Mouse (Mus musculus) liver, adult 2 months (tissue): Measurements from ENCODE around the gene Ms4a6b. TPM values are rescaled to one million over a fixed set of nuclear protein-coding genes. Genes with fewer than 3 reads are reported as not detected.
"Not testable (repeated sequence)": the region's sequence is repeated elsewhere in the genome, so short reads cannot be mapped to it uniquely, and the experiment has no call there.

Experiments
- DNase-seq: peaks from one replicate; pipeline ENCODE4 v3.0.0-alpha.2; 2011; ENCODE audit warnings: low read depth, low spot score; ENCODE audit errors: extremely low read depth
- H3K27ac ChIP-seq: fragments of 200-500 bp; replicated peaks from 2 replicates; pipeline ENCODE4 v1.5.1; 2012; ENCODE audit warnings: low read depth, mild to moderate bottlenecking, control low read depth, inconsistent platforms, low read length; ENCODE audit not compliant: insufficient read depth
- H3K27me3 ChIP-seq: fragments of 200-500 bp; 2 replicates; pipeline ENCODE4 v1.6.1; 2012; ENCODE audit warnings: mild to moderate bottlenecking, moderate library complexity, low read length, inconsistent platforms; ENCODE audit not compliant: control insufficient read depth, insufficient read depth
- H3K36me3 ChIP-seq: fragments of 200-500 bp; 2 replicates; pipeline ENCODE4 v1.6.1; 2012; ENCODE audit warnings: low read length, inconsistent platforms; ENCODE audit not compliant: control insufficient read depth, insufficient read depth
- H3K4me1 ChIP-seq: fragments of 200-500 bp; 2 replicates; pipeline ENCODE4 v1.6.1; 2011; ENCODE audit warnings: low read length; ENCODE audit not compliant: control insufficient read depth, insufficient read depth
- H3K4me3 ChIP-seq: fragments of 200-500 bp; 2 replicates; pipeline ENCODE4 v1.5.1; 2011; ENCODE audit warnings: low read depth, mild to moderate bottlenecking, control low read depth, low read length, moderate library complexity; ENCODE audit not compliant: insufficient read depth
- H3K79me2 ChIP-seq: fragments of 200-500 bp; 2 replicates; pipeline ENCODE4 v1.6.1; 2012; ENCODE audit warnings: inconsistent platforms, mild to moderate bottlenecking, low read length, moderate library complexity; ENCODE audit not compliant: control insufficient read depth, insufficient read depth
- H3K9ac ChIP-seq: fragments of 200-500 bp; 2 replicates; pipeline ENCODE4 v1.6.1; 2012; ENCODE audit warnings: low read depth, mild to moderate bottlenecking, control low read depth, inconsistent platforms, low read length
- CTCF ChIP-seq: fragments of 200-500 bp; IDR thresholded peaks from 2 replicates; pipeline ENCODE4 v1.5.1; 2011; ENCODE audit warnings: low read depth, low read length, control low read depth
- POLR2A ChIP-seq: fragments of 200-500 bp; IDR thresholded peaks from 2 replicates; pipeline ENCODE4 v1.6.1; 2011; ENCODE audit warnings: low read length, control low read depth; ENCODE audit not compliant: insufficient read depth; ENCODE audit errors: extremely low read depth
- WGBS: fragments of 180-500 bp; shearing (Covaris S2); methylation state at CpG from one replicate; pipeline ENCODE4 v1.1.7; 2018; 5-methylcytosine and 5-hydroxymethylcytosine counted together
- polyA plus RNA-seq: library from polyadenylated mRNA; depleted of rRNA; stranded (reverse); fragments of >200 nt; gene quantifications from 2 replicates; pipeline ENCODE4 v1.2.3, GENCODE M21; 2012
- total RNA-seq: library from RNA; depleted of rRNA; stranded (reverse); fragments of >200 nt; gene quantifications from 2 replicates; pipeline ENCODE4 v1.2.3, GENCODE M21; 2014

Ms4a6b gene
- total and polyA plus RNA-seq, 2 experiments, result 0.98 to 4.7 TPM

GRCm38 (mm10) chr19:11533888-11534445 lies 17.7 kb downstream of the Ms4a6b start:
- peak; percentile 36 for DNase-seq
- Histone ChIP-seq H3K27me3 (no peaks in the 10 kb centered on the region), H3K4me1 (no peaks in the 10 kb centered on the region), H3K27ac (no peak overlapping the region), H3K79me2 (no peaks in the 10 kb centered on the region), H3K36me3 (no peaks in the 10 kb centered on the region), H3K4me3 (no peak overlapping the region), H3K9ac (no peak overlapping the region)
- WGBS, result 70% methylated on average over 2 of the region's 2 CpGs
- TF ChIP-seq CTCF (no peak), POLR2A (no peak)

- 23% methylated on average over 7 of the region's 7 CpGs for WGBS
- H3K27ac ChIP-seq, result peak within 1 kb of the TSS; percentile 17; the same call in 1 of the 2 replicates
- peak within 1 kb of the TSS; percentile 24 for H3K4me3 ChIP-seq
- no peak for DNase-seq
- no peaks in the 10 kb centered on the region for H3K4me1 ChIP-seq
- no peaks in the 10 kb centered on the region for H3K27me3 ChIP-seq
- no peaks in the 10 kb centered on the region for H3K79me2 ChIP-seq
- H3K36me3 ChIP-seq, result no peaks in the 10 kb centered on the region
- TF ChIP-seq POLR2A, result no peak
- TF ChIP-seq CTCF, result no peak
- H3K9ac ChIP-seq, result peak within 1 kb of the TSS; percentile 4; the same call in 1 of the 2 replicates
Measured at GRCm38 (mm10) chr19:11536593-11536992, 20.3 kb downstream of the Ms4a6b start, which contains the start of gene Ms4a4d. Ms4a4d (plus strand) TSS chr19:11536801.

GRCm38 (mm10) chr19:11537336-11537735 lies 21.0 kb downstream of the Ms4a6b start:
- no peak for DNase-seq
- TF ChIP-seq CTCF (no peak), POLR2A (no peak)
- 51% methylated on average over 2 of the region's 2 CpGs for WGBS

DNA sequence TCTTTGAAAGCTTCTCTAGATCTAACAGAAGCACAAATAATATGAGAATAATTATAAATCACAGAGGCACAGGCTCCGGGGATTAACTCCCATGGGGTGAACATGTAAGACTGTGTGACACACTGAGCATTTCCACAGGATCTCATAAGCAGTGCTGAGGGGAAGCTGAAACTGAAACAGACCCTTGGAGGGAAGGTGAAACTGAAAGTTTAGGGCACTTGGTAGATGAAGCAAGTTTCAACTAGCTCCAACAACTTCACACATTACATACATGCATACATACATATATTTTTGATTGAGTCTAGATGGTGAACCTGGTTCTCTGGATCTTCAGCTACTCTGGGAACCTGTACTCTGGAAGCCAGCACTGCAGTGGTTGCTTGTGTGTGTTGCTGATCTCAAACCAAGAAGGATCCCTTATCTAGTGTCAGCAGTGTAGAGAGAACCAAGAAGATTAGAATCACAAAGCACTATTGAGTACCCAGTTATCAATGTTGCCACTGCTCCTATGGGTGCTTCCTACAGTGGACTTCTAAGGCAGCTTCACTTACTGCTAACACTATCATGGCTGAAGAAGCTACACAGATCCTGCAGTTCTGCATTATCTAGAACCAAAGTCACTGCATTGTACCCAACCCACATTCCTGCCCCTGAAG lies 24.0 kb downstream of the Ms4a6b start:
- H3K27ac ChIP-seq, H3K9ac ChIP-seq, H3K4me3 ChIP-seq, H3K36me3 ChIP-seq, H3K4me1 ChIP-seq, H3K27me3 ChIP-seq, H3K79me2 ChIP-seq: not testable (repeated sequence)
- WGBS, result 88% methylated on average over 1 of the region's 1 CpGs
- peak; percentile 35 for DNase-seq

More at GRCm38 (mm10) chr19:11537336-11537735, 21.0 kb downstream of the Ms4a6b start:
- Histone ChIP-seq H3K27me3 (no peaks in the 10 kb centered on the region), H3K79me2 (no peaks in the 10 kb centered on the region), H3K4me3 (no peak overlapping the region), H3K27ac (no peak overlapping the region), H3K9ac (no peak overlapping the region), H3K4me1 (no peaks in the 10 kb centered on the region), H3K36me3 (no peaks in the 10 kb centered on the region)

DNA sequence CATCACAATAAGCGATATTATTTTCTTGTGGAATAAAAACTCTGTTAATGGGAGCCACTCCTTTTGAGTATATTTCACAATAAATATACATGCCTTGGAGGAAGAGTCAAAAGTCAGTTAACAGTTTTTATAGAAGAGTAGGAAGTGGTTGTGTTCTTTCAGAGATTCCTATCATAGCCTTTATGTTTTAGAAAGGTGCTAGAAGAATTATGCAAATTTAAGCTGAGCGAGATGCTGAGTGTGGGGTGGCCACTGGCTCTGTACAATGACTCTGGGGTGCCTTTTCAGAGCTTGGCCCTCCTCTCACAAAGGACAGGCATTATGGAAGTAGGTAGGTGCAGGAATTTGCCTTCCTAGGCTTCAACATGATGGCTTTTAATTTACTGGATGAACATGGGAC lies 28.1 kb downstream of the Ms4a6b start:
- 81% methylated on average over 2 of the region's 2 CpGs for WGBS
- DNase-seq, H3K27me3 ChIP-seq, H3K79me2 ChIP-seq, H3K4me1 ChIP-seq, H3K9ac ChIP-seq, H3K36me3 ChIP-seq, H3K27ac ChIP-seq, H3K4me3 ChIP-seq: not testable (repeated sequence)

- H3K27me3 ChIP-seq, result no peaks in the 10 kb centered on the region
- H3K36me3 ChIP-seq, result no peaks in the 10 kb centered on the region
- no peak overlapping the region for H3K4me3 ChIP-seq
- no peaks in the 10 kb centered on the region for H3K79me2 ChIP-seq
- no peak overlapping the region for H3K9ac ChIP-seq
- no peak for TF ChIP-seq POLR2A
- TF ChIP-seq CTCF, result no peak
- DNase-seq, result no peak
- H3K4me1 ChIP-seq, result no peaks in the 10 kb centered on the region
- H3K27ac ChIP-seq, result no peak overlapping the region
Measured at GRCm38 (mm10) chr19:11547911-11548310, 31.6 kb downstream of the Ms4a6b start.
